Mouse (Mus musculus) testis, adult 2 months (tissue): Measurements from ENCODE around the gene Stam. TPM values are rescaled to one million over a fixed set of nuclear protein-coding genes. Genes with fewer than 3 reads are reported as not detected.
A peak's percentile ranks its signal among the peaks of the same experiment; 100 is the strongest.
"Not testable (repeated sequence)": the region's sequence is repeated elsewhere in the genome, so short reads cannot be mapped to it uniquely, and the experiment has no call there.

Experiments used
- H3K27ac ChIP-seq: fragments of 200-500 bp; 2 replicates; pipeline ENCODE4 v1.5.1; 2012; ENCODE audit warnings: low read depth, low read length; ENCODE audit not compliant: control insufficient read depth, insufficient read depth
- H3K27me3 ChIP-seq: fragments of 200-500 bp; 2 replicates; pipeline ENCODE4 v1.6.1; 2012; ENCODE audit warnings: mild to moderate bottlenecking, low read length, moderate library complexity; ENCODE audit not compliant: control insufficient read depth, insufficient read depth
- H3K36me3 ChIP-seq: fragments of 200-500 bp; 2 replicates; pipeline ENCODE4 v1.6.1; 2012; ENCODE audit warnings: mild to moderate bottlenecking, low read length; ENCODE audit not compliant: control insufficient read depth, insufficient read depth
- H3K4me1 ChIP-seq: fragments of 200-500 bp; 2 replicates; pipeline ENCODE4 v1.6.1; 2012; ENCODE audit warnings: low read length; ENCODE audit not compliant: control insufficient read depth, insufficient read depth
- H3K4me3 ChIP-seq: fragments of 200-500 bp; 2 replicates; pipeline ENCODE4 v1.5.1; 2012; ENCODE audit warnings: low read depth, mild to moderate bottlenecking, low read length, moderate library complexity, mixed read lengths; ENCODE audit not compliant: control insufficient read depth
- CTCF ChIP-seq: fragments of 200-500 bp; IDR thresholded peaks from 2 replicates; pipeline ENCODE4 v1.5.1; 2012; ENCODE audit warnings: low read depth, mild to moderate bottlenecking, inconsistent platforms, low read length, moderate library complexity; ENCODE audit not compliant: control insufficient read depth, insufficient read depth, insufficient replicate concordance
- POLR2A ChIP-seq: fragments of 200-500 bp; IDR thresholded peaks from 2 replicates; pipeline ENCODE4 v1.6.1; 2012; ENCODE audit warnings: low read depth, mild to moderate bottlenecking, inconsistent platforms, low read length, moderate library complexity; ENCODE audit not compliant: control insufficient read depth
- polyA plus RNA-seq: library from polyadenylated mRNA; depleted of rRNA; stranded (reverse); fragments of >200 nt; gene quantifications from 2 replicates; pipeline ENCODE4 v1.2.3, GENCODE M21; 2012

Gene Stam
- polyA plus RNA-seq, 1 experiment = 8.3 TPM

GRCm38 (mm10) chr2:14073008-14073361 is 913 bp upstream of the Stam start:
- Histone ChIP-seq H3K27me3 (no peaks in the 10 kb centered on the region), H3K36me3 (no peaks in the 10 kb centered on the region), H3K4me1 (no peaks in the 10 kb centered on the region; the same call in 1 of the 2 replicates), H3K4me3 (peak overlapping the region; percentile 100; the same call in 1 of the 2 replicates), H3K27ac (peak overlapping the region; percentile 98; the same call in 1 of the 2 replicates)
- TF ChIP-seq POLR2A = no peak
- no peak for TF ChIP-seq CTCF

- H3K27ac ChIP-seq = peak overlapping the region; percentile 98
- H3K4me3 ChIP-seq = peak overlapping the region; percentile 100
- no peaks in the 10 kb centered on the region; the same call in 1 of the 2 replicates for H3K4me1 ChIP-seq
- TF ChIP-seq CTCF (no peak), POLR2A (no peak)
- no peaks in the 10 kb centered on the region for H3K36me3 ChIP-seq
- no peaks in the 10 kb centered on the region for H3K27me3 ChIP-seq
These were observed 463 bp downstream of the Stam start for GRCm38 (mm10) chr2:14074221-14074901.

GRCm38 (mm10) chr2:14078527-14078926 is 4.6 kb downstream of the Stam start:
- H3K27ac ChIP-seq, H3K4me3 ChIP-seq, H3K36me3 ChIP-seq, H3K27me3 ChIP-seq, H3K4me1 ChIP-seq: not testable (repeated sequence)

GRCm38 (mm10) chr2:14100533-14100932 is 26.6 kb downstream of the Stam start:
- no peaks in the 10 kb centered on the region for H3K4me1 ChIP-seq
- no peaks in the 10 kb centered on the region for H3K27me3 ChIP-seq
- H3K27ac ChIP-seq = no peak overlapping the region
- H3K4me3 ChIP-seq = no peak overlapping the region
- no peak for TF ChIP-seq POLR2A
- no peak for TF ChIP-seq CTCF
- H3K36me3 ChIP-seq = no peaks in the 10 kb centered on the region

GRCm38 (mm10) chr2:14102603-14103002 is 28.7 kb downstream of the Stam start:
- H3K4me1 ChIP-seq = no peaks in the 10 kb centered on the region
- H3K4me3 ChIP-seq = no peak overlapping the region
- no peaks in the 10 kb centered on the region for H3K36me3 ChIP-seq
- H3K27me3 ChIP-seq = no peaks in the 10 kb centered on the region
- TF ChIP-seq POLR2A = no peak
- no peak for TF ChIP-seq CTCF
- no peak overlapping the region for H3K27ac ChIP-seq

- Histone ChIP-seq H3K4me1 (no peaks in the 10 kb centered on the region), H3K27me3 (no peaks in the 10 kb centered on the region)
- TF ChIP-seq CTCF (no peak), POLR2A (no peak)
These were observed 30.0 kb downstream of the Stam start for GRCm38 (mm10) chr2:14103924-14104323.

GRCm38 (mm10) chr2:14107673-14108072 is 33.8 kb downstream of the Stam start:
- no peak overlapping the region for H3K27ac ChIP-seq
- no peaks in the 10 kb centered on the region for H3K27me3 ChIP-seq
- no peak for TF ChIP-seq CTCF
- no peak for TF ChIP-seq POLR2A
- no peak overlapping the region for H3K4me3 ChIP-seq
- H3K36me3 ChIP-seq = no peaks in the 10 kb centered on the region
- H3K4me1 ChIP-seq = no peaks in the 10 kb centered on the region

More at GRCm38 (mm10) chr2:14103924-14104323, 30.0 kb downstream of the Stam start:
- no peaks in the 10 kb centered on the region for H3K36me3 ChIP-seq
- H3K27ac ChIP-seq = no peak overlapping the region
- no peak overlapping the region for H3K4me3 ChIP-seq

GRCm38 (mm10) chr2:14126387-14126786 is 52.5 kb downstream of the Stam start:
- Histone ChIP-seq H3K4me1 (no peaks in the 10 kb centered on the region), H3K27me3 (no peaks in the 10 kb centered on the region), H3K36me3 (peaks cover 1% of the 10 kb centered on the region; the same call in 1 of the 2 replicates), H3K27ac (no peak overlapping the region), H3K4me3 (no peak overlapping the region)
- TF ChIP-seq CTCF (no peak), POLR2A (no peak)
